Mouse (Mus musculus) forebrain, postnatal 0 days (tissue): ENCODE measurements around the gene Prkcg. TPM values are rescaled to one million over a fixed set of nuclear protein-coding genes. Genes with fewer than 3 reads are reported as not detected.

Source experiments
- ATAC-seq: fragments of 200-750 bp; cut with Nextera tagmentation; 2 replicates; pipeline ENCODE4 v1.8.0; 2017; ENCODE audit warnings: mild to moderate bottlenecking, moderate library complexity
- DNase-seq: peaks from one replicate; pipeline ENCODE4 v3.0.0-alpha.2; 2015
- H3K27ac ChIP-seq: fragments of 300-500 bp; sonication (generic); 2 replicates; pipeline ENCODE4 v1.5.1; 2014; ENCODE audit warnings: low read depth, mild to moderate bottlenecking, antibody characterized with exemption, low read length, moderate library complexity, mixed read lengths
- H3K27me3 ChIP-seq: fragments of 300-500 bp; sonication (generic); 2 replicates; pipeline ENCODE4 v1.6.1; 2014; ENCODE audit warnings: mild to moderate bottlenecking, low read length, mixed read lengths; ENCODE audit not compliant: insufficient read depth
- H3K36me3 ChIP-seq: fragments of 300-500 bp; sonication (generic); 2 replicates; pipeline ENCODE4 v1.6.1; 2014; ENCODE audit warnings: mild to moderate bottlenecking, moderate library complexity; ENCODE audit not compliant: insufficient read depth
- H3K4me1 ChIP-seq: fragments of 300-500 bp; sonication (generic); 2 replicates; pipeline ENCODE4 v1.6.1; 2014; ENCODE audit warnings: antibody characterized with exemption; ENCODE audit not compliant: insufficient read depth
- H3K4me2 ChIP-seq: fragments of 300-500 bp; sonication (generic); 2 replicates; pipeline ENCODE4 v1.6.1; 2014; ENCODE audit warnings: low read depth, mild to moderate bottlenecking, moderate library complexity
- H3K4me3 ChIP-seq: fragments of 300-500 bp; sonication (generic); 2 replicates; pipeline ENCODE4 v1.5.1; 2014; ENCODE audit warnings: low read depth, low read length, mixed read lengths
- H3K9ac ChIP-seq: fragments of 300-500 bp; sonication (generic); 2 replicates; pipeline ENCODE4 v1.6.1; 2014; ENCODE audit warnings: mild to moderate bottlenecking
- H3K9me3 ChIP-seq: fragments of 300-500 bp; sonication (generic); 2 replicates; pipeline ENCODE4 v1.6.1; 2016; ENCODE audit warnings: low read length
- CTCF ChIP-seq: sonication (generic); IDR thresholded peaks from 2 replicates; pipeline ENCODE4 v1.5.1; 2016; ENCODE audit warnings: antibody characterized with exemption, control low read depth, low read depth
- WGBS: fragments of 180-500 bp; shearing (Covaris S2); extraction: QIAGEN DNeasy Blood & Tissue Kit; methylation state at CpG from one replicate; pipeline ENCODE4 v1.1.7; 2014; 5-methylcytosine and 5-hydroxymethylcytosine counted together
- polyA plus RNA-seq: library from polyadenylated mRNA; unstranded; fragments of >200 nt; fragmentation: Nextera tagmentation; extraction: Ambion mirVana; gene quantifications from 2 replicates; pipeline ENCODE4 v1.2.1, GENCODE M21; 2015
- total RNA-seq: library from RNA; depleted of rRNA; stranded (reverse); fragments of >200 nt; gene quantifications from 2 replicates; pipeline ENCODE4 v1.2.3, GENCODE M21; 2014

Gene Prkcg
- total and polyA plus RNA-seq, 2 experiments from 2014 or later, result 10.2 to 15.1 TPM

- TF ChIP-seq CTCF, result no peak
- Histone ChIP-seq H3K9ac (peak overlapping the region; percentile 87), H3K27ac (peak overlapping the region; percentile 86), H3K4me3 (peak overlapping the region; percentile 82), H3K27me3 (no peaks in the 10 kb centered on the region), H3K4me2 (peak overlapping the region; percentile 86), H3K4me1 (0 out of 2 replicates have a peak, but pooled peaks cover 8% of the 10 kb centered on the region), H3K36me3 (peaks cover 15% of the 10 kb centered on the region), H3K9me3 (no peaks in the 10 kb centered on the region)
- WGBS, result under 1% methylated on average over 4 of the region's 4 CpGs
- DNase-seq, result no peak
- ATAC-seq, result peak; percentile 1; the same call in 1 of the 2 replicates
These were observed 43.2 kb downstream of the Prkcg start for GRCm38 (mm10) chr7:3332224-3332615.

- no peak for TF ChIP-seq CTCF
- no peaks in the 10 kb centered on the region for H3K27me3 ChIP-seq
- H3K36me3 ChIP-seq, result peaks cover 10% of the 10 kb centered on the region; the same call in 1 of the 2 replicates
- peak within 1 kb of the TSS; percentile 86 for H3K4me2 ChIP-seq
- peak; percentile 83 for ATAC-seq
- H3K9me3 ChIP-seq, result no peaks in the 10 kb centered on the region
- 3% methylated on average over 65 of the region's 65 CpGs for WGBS
- peak within 1 kb of the TSS; percentile 82 for H3K4me3 ChIP-seq
- peak; percentile 84 for DNase-seq
- H3K4me1 ChIP-seq, result 0 out of 2 replicates have a peak, but pooled peaks cover 8% of the 10 kb centered on the region
- H3K27ac ChIP-seq, result peak within 1 kb of the TSS; percentile 86
- H3K9ac ChIP-seq, result peak within 1 kb of the TSS; percentile 87
These were observed 43.9 kb downstream of the Prkcg start, which contains the start of gene Cacng7 for GRCm38 (mm10) chr7:3332619-3333521. Cacng7 (plus strand) TSS chr7:3332955.

- ATAC-seq, result no peak
- 0 out of 2 replicates have a peak, but pooled peaks cover 8% of the 10 kb centered on the region for H3K4me1 ChIP-seq
- H3K4me3 ChIP-seq, result peak overlapping the region; percentile 82
- H3K36me3 ChIP-seq, result peaks cover 9% of the 10 kb centered on the region; the same call in 1 of the 2 replicates
- H3K9ac ChIP-seq, result peak overlapping the region; percentile 87
- H3K27me3 ChIP-seq, result no peaks in the 10 kb centered on the region
- H3K4me2 ChIP-seq, result peak overlapping the region; percentile 86
- no peak for DNase-seq
- H3K9me3 ChIP-seq, result no peaks in the 10 kb centered on the region
- H3K27ac ChIP-seq, result peak overlapping the region; percentile 86; the same call in 1 of the 2 replicates
- TF ChIP-seq CTCF, result no peak
- WGBS, result 7% methylated on average over 5 of the region's 5 CpGs
These were observed 44.6 kb downstream of the Prkcg start for GRCm38 (mm10) chr7:3333542-3333941.

GRCm38 (mm10) chr7:3336412-3336811, 47.4 kb downstream of the Prkcg start:
- 66% methylated on average over 17 of the region's 17 CpGs for WGBS
- DNase-seq (no peak), ATAC-seq (no peak)
- Histone ChIP-seq H3K9me3 (no peaks in the 10 kb centered on the region), H3K9ac (no peak overlapping the region), H3K27me3 (no peaks in the 10 kb centered on the region), H3K4me2 (no peak overlapping the region), H3K4me3 (no peak overlapping the region), H3K4me1 (0 out of 2 replicates have a peak, but pooled peaks cover 8% of the 10 kb centered on the region), H3K27ac (no peak overlapping the region), H3K36me3 (peaks cover 21% of the 10 kb centered on the region)
- no peak for TF ChIP-seq CTCF

- Histone ChIP-seq H3K27me3 (no peaks in the 10 kb centered on the region), H3K9ac (no peak overlapping the region), H3K4me2 (no peak overlapping the region), H3K36me3 (peaks cover 31% of the 10 kb centered on the region), H3K4me3 (no peak overlapping the region), H3K9me3 (no peaks in the 10 kb centered on the region), H3K4me1 (0 out of 2 replicates have a peak, but pooled peaks cover 7% of the 10 kb centered on the region), H3K27ac (no peak overlapping the region)
- DNase-seq (no peak), ATAC-seq (no peak)
- 94% methylated on average over 11 of the region's 11 CpGs for WGBS
- no peak for TF ChIP-seq CTCF
These were observed 49.4 kb downstream of the Prkcg start for GRCm38 (mm10) chr7:3338286-3338935.

GRCm38 (mm10) chr7:3339010-3339409, 50.0 kb downstream of the Prkcg start:
- ATAC-seq (no peak), DNase-seq (no peak)
- H3K27me3 ChIP-seq, result no peaks in the 10 kb centered on the region
- H3K36me3 ChIP-seq, result peaks cover 36% of the 10 kb centered on the region
- peak; percentile 13; the same call in 1 of the 2 replicates for TF ChIP-seq CTCF
- no peak overlapping the region for H3K4me3 ChIP-seq
- H3K4me2 ChIP-seq, result no peak overlapping the region
- no peaks in the 10 kb centered on the region for H3K9me3 ChIP-seq
- H3K27ac ChIP-seq, result no peak overlapping the region
- H3K9ac ChIP-seq, result no peak overlapping the region
- 0 out of 2 replicates have a peak, but pooled peaks cover 1% of the 10 kb centered on the region for H3K4me1 ChIP-seq
- 97% methylated on average over 11 of the region's 11 CpGs for WGBS
